Mouse (Mus musculus): ENCODE measurements around the gene Aloxe3. TPM values are rescaled to one million over a fixed set of nuclear protein-coding genes. Genes with fewer than 3 reads are reported as not detected.

The Aloxe3 gene
- polyA plus RNA-seq, 1 experiment from 2014 or later, result 0.39 TPM

GRCm38 (mm10) chr11:69135361-69135760 is 9.7 kb downstream of the Aloxe3 start:
- Histone ChIP-seq H3K9ac (ENCODE audit: low read depth, low read length) (no peak overlapping the region), H3K27ac (ENCODE audit: low read length) (no peak overlapping the region), H3K4me2 (ENCODE audit: low read depth, low read length) (no peak overlapping the region), H3K4me1 (ENCODE audit: control insufficient read depth, low read depth, low read length) (peaks cover 8% of the 10 kb centered on the region), H3K4me3 (ENCODE audit: low read depth, low read length) (no peak overlapping the region), H3K9me3 (replicated peaks; ENCODE audit: control insufficient read depth, low read length) (no peaks in the 10 kb centered on the region), H3K36me3 (ENCODE audit: control insufficient read depth, insufficient read depth) (no peaks in the 10 kb centered on the region), H3K27me3 (ENCODE audit: control insufficient read depth, insufficient read depth, low read depth, low read length) (no peaks in the 10 kb centered on the region; the same call in 1 of the 2 replicates)
- WGBS (ENCODE audit: insufficient replicate concordance), result 62% methylated on average over 6 of the region's 6 CpGs
- no peak for ATAC-seq (ENCODE audit: low read depth)

GRCm38 (mm10) chr11:69147546-69147945 is 21.9 kb downstream of the Aloxe3 start:
- Histone ChIP-seq H3K4me2 (ENCODE audit: low read depth, low read length) (no peak overlapping the region), H3K9me3 (replicated peaks; ENCODE audit: control insufficient read depth, low read length) (no peaks in the 10 kb centered on the region), H3K36me3 (ENCODE audit: control insufficient read depth, insufficient read depth) (no peaks in the 10 kb centered on the region), H3K27ac (ENCODE audit: low read length) (no peak overlapping the region), H3K4me3 (ENCODE audit: low read depth, low read length) (no peak overlapping the region), H3K9ac (ENCODE audit: low read depth, low read length) (no peak overlapping the region), H3K4me1 (ENCODE audit: control insufficient read depth, low read depth, low read length) (no peaks in the 10 kb centered on the region), H3K27me3 (ENCODE audit: control insufficient read depth, insufficient read depth, low read depth, low read length) (0 out of 2 replicates have a peak, but pooled peaks cover 2% of the 10 kb centered on the region)
- 57% methylated on average over 7 of the region's 7 CpGs for WGBS (ENCODE audit: insufficient replicate concordance)
- no peak for ATAC-seq (ENCODE audit: low read depth)

GRCm38 (mm10) chr11:69148451-69148960 is 22.8 kb downstream of the Aloxe3 start:
- no peak for ATAC-seq (ENCODE audit: low read depth)
- H3K4me3 ChIP-seq (ENCODE audit: low read depth, low read length), result no peak overlapping the region
- 0 out of 2 replicates have a peak, but pooled peaks cover 2% of the 10 kb centered on the region for H3K27me3 ChIP-seq (ENCODE audit: control insufficient read depth, insufficient read depth, low read depth, low read length)
- H3K9ac ChIP-seq (ENCODE audit: low read depth, low read length), result no peak overlapping the region
- WGBS (ENCODE audit: insufficient replicate concordance), result 66% methylated on average over 5 of the region's 5 CpGs
- H3K9me3 ChIP-seq (replicated peaks; ENCODE audit: control insufficient read depth, low read length), result no peaks in the 10 kb centered on the region
- H3K4me1 ChIP-seq (ENCODE audit: control insufficient read depth, low read depth, low read length), result no peaks in the 10 kb centered on the region
- no peak overlapping the region for H3K27ac ChIP-seq (ENCODE audit: low read length)
- no peaks in the 10 kb centered on the region for H3K36me3 ChIP-seq (ENCODE audit: control insufficient read depth, insufficient read depth)
- no peak overlapping the region for H3K4me2 ChIP-seq (ENCODE audit: low read depth, low read length)

- Histone ChIP-seq H3K27ac (ENCODE audit: low read length) (no peak overlapping the region), H3K4me1 (ENCODE audit: control insufficient read depth, low read depth, low read length) (no peaks in the 10 kb centered on the region), H3K4me3 (ENCODE audit: low read depth, low read length) (no peak overlapping the region), H3K9ac (ENCODE audit: low read depth, low read length) (no peak overlapping the region), H3K36me3 (ENCODE audit: control insufficient read depth, insufficient read depth) (no peaks in the 10 kb centered on the region), H3K4me2 (ENCODE audit: low read depth, low read length) (no peak overlapping the region), H3K27me3 (ENCODE audit: control insufficient read depth, insufficient read depth, low read depth, low read length) (0 out of 2 replicates have a peak, but pooled peaks cover 2% of the 10 kb centered on the region), H3K9me3 (replicated peaks; ENCODE audit: control insufficient read depth, low read length) (no peaks in the 10 kb centered on the region)
- 67% methylated on average over 6 of the region's 6 CpGs for WGBS (ENCODE audit: insufficient replicate concordance)
- no peak for ATAC-seq (ENCODE audit: low read depth)
Measured at GRCm38 (mm10) chr11:69149728-69150127, 24.0 kb downstream of the Aloxe3 start.

- Histone ChIP-seq H3K4me1 (ENCODE audit: control insufficient read depth, low read depth, low read length) (no peaks in the 10 kb centered on the region; the same call in 1 of the 2 replicates), H3K4me3 (ENCODE audit: low read depth, low read length) (no peak overlapping the region), H3K27ac (ENCODE audit: low read length) (no peak overlapping the region), H3K4me2 (ENCODE audit: low read depth, low read length) (0 out of 2 replicates have a peak overlapping the region, but pooled peaks have one; percentile 0), H3K27me3 (ENCODE audit: control insufficient read depth, insufficient read depth, low read depth, low read length) (0 out of 2 replicates have a peak, but pooled peaks cover 2% of the 10 kb centered on the region), H3K9ac (ENCODE audit: low read depth, low read length) (no peak overlapping the region), H3K9me3 (replicated peaks; ENCODE audit: control insufficient read depth, low read length) (no peaks in the 10 kb centered on the region), H3K36me3 (ENCODE audit: control insufficient read depth, insufficient read depth) (no peaks in the 10 kb centered on the region)
- ATAC-seq (ENCODE audit: low read depth), result no peak
- 3% methylated on average over 7 of the region's 7 CpGs for WGBS (ENCODE audit: insufficient replicate concordance)
Measured at GRCm38 (mm10) chr11:69150444-69150843, 24.7 kb downstream of the Aloxe3 start.

GRCm38 (mm10) chr11:69151004-69151403 is 25.3 kb downstream of the Aloxe3 start:
- H3K36me3 ChIP-seq (ENCODE audit: control insufficient read depth, insufficient read depth), result no peaks in the 10 kb centered on the region
- no peak overlapping the region for H3K4me3 ChIP-seq (ENCODE audit: low read depth, low read length)
- no peak overlapping the region for H3K9ac ChIP-seq (ENCODE audit: low read depth, low read length)
- H3K4me1 ChIP-seq (ENCODE audit: control insufficient read depth, low read depth, low read length), result no peaks in the 10 kb centered on the region; the same call in 1 of the 2 replicates
- H3K9me3 ChIP-seq (replicated peaks; ENCODE audit: control insufficient read depth, low read length), result no peaks in the 10 kb centered on the region
- no peak overlapping the region for H3K27ac ChIP-seq (ENCODE audit: low read length)
- no peak for ATAC-seq (ENCODE audit: low read depth)
- 63% methylated on average over 6 of the region's 6 CpGs for WGBS (ENCODE audit: insufficient replicate concordance)
- H3K4me2 ChIP-seq (ENCODE audit: low read depth, low read length), result 0 out of 2 replicates have a peak overlapping the region, but pooled peaks have one; percentile 0
- 0 out of 2 replicates have a peak, but pooled peaks cover 2% of the 10 kb centered on the region for H3K27me3 ChIP-seq (ENCODE audit: control insufficient read depth, insufficient read depth, low read depth, low read length)

GRCm38 (mm10) chr11:69153831-69154230 is 28.1 kb downstream of the Aloxe3 start:
- Histone ChIP-seq H3K9ac (ENCODE audit: low read depth, low read length) (no peak overlapping the region), H3K9me3 (replicated peaks; ENCODE audit: control insufficient read depth, low read length) (no peaks in the 10 kb centered on the region), H3K4me3 (ENCODE audit: low read depth, low read length) (no peak overlapping the region), H3K4me1 (ENCODE audit: control insufficient read depth, low read depth, low read length) (no peaks in the 10 kb centered on the region; the same call in 1 of the 2 replicates), H3K4me2 (ENCODE audit: low read depth, low read length) (no peak overlapping the region), H3K27me3 (ENCODE audit: control insufficient read depth, insufficient read depth, low read depth, low read length) (peaks cover 17% of the 10 kb centered on the region), H3K36me3 (ENCODE audit: control insufficient read depth, insufficient read depth) (no peaks in the 10 kb centered on the region), H3K27ac (ENCODE audit: low read length) (no peak overlapping the region)
- no peak for ATAC-seq (ENCODE audit: low read depth)
- 58% methylated on average over 8 of the region's 8 CpGs for WGBS (ENCODE audit: insufficient replicate concordance)

- H3K27me3 ChIP-seq (ENCODE audit: control insufficient read depth, insufficient read depth, low read depth, low read length), result peaks cover 17% of the 10 kb centered on the region
- H3K4me3 ChIP-seq (ENCODE audit: low read depth, low read length), result no peak overlapping the region
- H3K9ac ChIP-seq (ENCODE audit: low read depth, low read length), result no peak overlapping the region
- H3K9me3 ChIP-seq (replicated peaks; ENCODE audit: control insufficient read depth, low read length), result no peaks in the 10 kb centered on the region
- H3K4me1 ChIP-seq (ENCODE audit: control insufficient read depth, low read depth, low read length), result no peaks in the 10 kb centered on the region; the same call in 1 of the 2 replicates
- ATAC-seq (ENCODE audit: low read depth), result no peak
- no peak overlapping the region for H3K4me2 ChIP-seq (ENCODE audit: low read depth, low read length)
- H3K36me3 ChIP-seq (ENCODE audit: control insufficient read depth, insufficient read depth), result no peaks in the 10 kb centered on the region
- 4% methylated on average over 1 of the region's 1 CpGs for WGBS (ENCODE audit: insufficient replicate concordance)
- no peak overlapping the region for H3K27ac ChIP-seq (ENCODE audit: low read length)
Measured at GRCm38 (mm10) chr11:69155351-69155750, 29.7 kb downstream of the Aloxe3 start.

GRCm38 (mm10) chr11:69156800-69157199 is 31.1 kb downstream of the Aloxe3 start, which contains the start of gene Alox12b:
Gene Alox12b, plus strand, starts transcription at chr11:69156989.
- Histone ChIP-seq H3K9me3 (replicated peaks; ENCODE audit: control insufficient read depth, low read length) (no peaks in the 10 kb centered on the region), H3K4me3 (ENCODE audit: low read depth, low read length) (no peak within 1 kb of the TSS), H3K27me3 (ENCODE audit: control insufficient read depth, insufficient read depth, low read depth, low read length) (peaks cover 15% of the 10 kb centered on the region), H3K9ac (ENCODE audit: low read depth, low read length) (no peak within 1 kb of the TSS), H3K36me3 (ENCODE audit: control insufficient read depth, insufficient read depth) (no peaks in the 10 kb centered on the region), H3K4me1 (ENCODE audit: control insufficient read depth, low read depth, low read length) (no peaks in the 10 kb centered on the region; the same call in 1 of the 2 replicates), H3K27ac (ENCODE audit: low read length) (no peak within 1 kb of the TSS), H3K4me2 (ENCODE audit: low read depth, low read length) (no peak within 1 kb of the TSS)
- no peak for ATAC-seq (ENCODE audit: low read depth)
- 6% methylated on average over 18 of the region's 18 CpGs for WGBS (ENCODE audit: insufficient replicate concordance)
